Mouse (Mus musculus) liver, adult (tissue): ENCODE measurements around the gene Sf3b2.

Experiments used
- GATA4 ChIP-seq: IDR thresholded peaks from 2 replicates; pipeline ENCODE4 v1.6.1; 2014; ENCODE audit warnings: mild to moderate bottlenecking, low read length; ENCODE audit not compliant: insufficient replicate concordance

Gene Sf3b2

DNA sequence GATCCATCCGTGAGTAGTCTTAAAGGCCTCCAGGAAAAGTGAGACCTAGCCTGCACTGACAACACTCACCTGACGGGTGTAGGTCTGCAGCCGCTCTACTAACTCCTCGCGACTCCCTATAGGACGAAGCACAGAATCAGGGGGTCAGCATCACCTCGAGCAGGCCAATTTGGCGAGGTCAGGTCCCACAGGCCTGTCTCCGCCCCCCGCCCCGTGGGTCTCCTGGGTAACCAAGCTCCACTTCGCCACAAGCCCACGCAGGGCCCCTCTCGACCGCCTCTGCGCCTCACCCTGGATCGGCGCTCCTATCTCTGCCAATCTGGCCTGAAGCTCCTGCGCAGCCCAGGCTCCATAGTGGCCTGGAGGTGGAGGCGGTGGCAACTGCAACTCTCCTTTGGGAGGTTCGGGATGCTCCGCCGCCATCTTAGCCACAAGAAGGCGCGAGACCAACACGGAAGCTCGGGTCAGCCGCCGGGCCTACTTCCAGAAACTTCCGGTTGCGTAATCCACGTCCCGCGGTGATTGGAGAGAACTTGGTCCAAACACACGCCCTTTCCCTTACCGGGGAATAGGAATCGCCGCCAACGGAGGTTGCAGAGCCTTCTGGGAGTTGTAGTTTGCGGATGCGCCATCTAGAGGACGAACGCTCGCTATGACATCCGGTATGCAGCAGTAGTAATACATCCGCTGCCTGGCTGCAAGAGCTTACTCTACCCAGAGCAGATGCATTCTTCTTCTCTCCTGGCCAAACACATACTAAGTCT is at the start of gene Sf3b2:
Sf3b2 (minus strand) TSS at position 484 of the 764 bp plus-strand sequence.
- TF ChIP-seq GATA4: no peak

- TF ChIP-seq GATA4: no peak
Measured at GRCm38 (mm10) chr19:5341360-5341759, 46.1 kb upstream of the Sf3b2 start.

DNA sequence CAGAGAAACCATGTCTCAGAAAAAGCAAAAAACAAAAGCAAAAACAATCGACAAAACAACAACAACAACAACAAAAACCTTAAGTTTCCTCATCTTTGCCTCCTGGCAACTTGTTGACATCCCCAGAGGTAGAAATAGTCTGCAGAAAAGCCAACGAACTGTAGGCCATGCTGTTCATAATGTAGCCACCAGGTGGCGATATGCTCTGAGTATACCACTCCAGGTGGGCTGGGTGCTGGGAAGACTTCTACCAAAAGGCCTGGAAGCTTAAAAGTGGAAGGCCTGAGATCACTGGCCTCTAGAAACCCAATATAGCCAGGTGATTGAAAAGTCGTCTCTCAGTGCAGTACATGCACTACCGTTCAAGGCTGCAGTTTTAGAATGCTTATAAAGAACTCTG is 42.7 kb upstream of the Sf3b2 start:
- no peak for TF ChIP-seq GATA4

GRCm38 (mm10) chr19:5335441-5335840 is 40.2 kb upstream of the Sf3b2 start, which contains the start of gene Catsper1:
Catsper1 (plus strand) TSS chr19:5335741.
- TF ChIP-seq GATA4: no peak

DNA sequence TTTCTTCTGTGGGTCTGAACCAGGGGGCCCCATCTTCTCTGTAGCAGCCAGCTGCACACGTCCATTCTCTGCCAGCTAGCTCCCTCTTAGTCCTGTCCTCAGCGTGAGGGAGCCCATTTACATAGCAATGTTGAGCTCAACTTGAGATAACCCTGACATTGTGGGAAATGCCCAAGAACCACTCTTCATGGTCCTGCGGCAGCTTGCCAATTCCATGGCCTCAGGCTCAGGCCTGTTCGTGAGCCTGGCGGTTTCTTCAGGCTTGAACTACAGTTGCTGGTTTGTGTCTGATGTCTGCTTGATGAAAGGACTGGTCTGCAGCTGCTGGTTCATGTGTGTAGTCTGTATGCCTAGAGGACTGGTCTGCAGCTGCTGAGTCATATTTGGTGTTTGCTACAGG is 39.5 kb upstream of the Sf3b2 start:
- TF ChIP-seq GATA4: no peak

DNA sequence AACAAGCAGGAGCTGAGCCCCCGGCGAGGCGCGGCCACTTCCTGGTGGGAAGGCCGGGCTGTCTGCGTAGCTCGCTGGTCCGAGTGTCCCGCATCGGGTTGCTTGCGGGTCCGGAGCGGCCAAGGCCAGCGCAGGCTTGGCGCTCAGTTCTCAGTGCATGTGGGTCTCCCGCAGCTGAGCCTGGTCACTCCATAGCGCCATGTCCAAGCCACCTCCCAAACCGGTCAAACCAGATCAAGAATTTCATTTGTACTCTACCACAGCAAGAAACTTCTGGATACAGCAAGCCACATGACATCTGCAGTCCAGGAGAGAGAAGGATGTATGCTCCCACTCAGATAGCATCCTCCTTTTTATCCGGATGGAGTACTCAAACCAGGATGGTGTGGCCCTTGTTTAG is 32.7 kb upstream of the Sf3b2 start:
- TF ChIP-seq GATA4: no peak

GRCm38 (mm10) chr19:5323801-5324200 is 28.5 kb upstream of the Sf3b2 start:
- no peak for TF ChIP-seq GATA4

- no peak for TF ChIP-seq GATA4
Measured at GRCm38 (mm10) chr19:5313189-5313588, 17.9 kb upstream of the Sf3b2 start.

- no peak for TF ChIP-seq GATA4
Measured at GRCm38 (mm10) chr19:5309025-5309424, 13.8 kb upstream of the Sf3b2 start.

GRCm38 (mm10) chr19:5306968-5307734 is 11.9 kb upstream of the Sf3b2 start:
- no peak for TF ChIP-seq GATA4

DNA sequence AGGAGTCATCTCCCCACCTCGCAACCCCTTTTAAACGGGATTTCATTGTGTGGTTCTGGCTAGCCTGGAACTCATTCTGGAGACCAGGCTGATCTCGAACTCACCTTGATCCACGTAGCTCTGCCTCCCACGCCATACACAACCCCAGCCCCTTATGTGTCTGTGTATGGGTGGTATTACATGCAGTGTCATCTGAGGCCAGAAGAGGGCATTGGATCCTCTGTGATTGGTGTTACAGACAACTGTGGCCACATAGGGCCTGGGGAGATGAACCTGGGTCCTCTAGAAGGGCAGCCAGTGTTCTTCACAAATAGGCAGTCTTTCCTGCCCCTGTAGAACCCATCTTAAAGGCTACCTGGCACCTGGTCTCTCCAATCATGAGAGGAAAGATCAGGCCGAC is 11.0 kb upstream of the Sf3b2 start:
- TF ChIP-seq GATA4: no peak

GRCm38 (mm10) chr19:5302455-5302854 is 7.2 kb upstream of the Sf3b2 start:
- TF ChIP-seq GATA4: no peak

GRCm38 (mm10) chr19:5300588-5300987 is 5.3 kb upstream of the Sf3b2 start:
- no peak for TF ChIP-seq GATA4

DNA sequence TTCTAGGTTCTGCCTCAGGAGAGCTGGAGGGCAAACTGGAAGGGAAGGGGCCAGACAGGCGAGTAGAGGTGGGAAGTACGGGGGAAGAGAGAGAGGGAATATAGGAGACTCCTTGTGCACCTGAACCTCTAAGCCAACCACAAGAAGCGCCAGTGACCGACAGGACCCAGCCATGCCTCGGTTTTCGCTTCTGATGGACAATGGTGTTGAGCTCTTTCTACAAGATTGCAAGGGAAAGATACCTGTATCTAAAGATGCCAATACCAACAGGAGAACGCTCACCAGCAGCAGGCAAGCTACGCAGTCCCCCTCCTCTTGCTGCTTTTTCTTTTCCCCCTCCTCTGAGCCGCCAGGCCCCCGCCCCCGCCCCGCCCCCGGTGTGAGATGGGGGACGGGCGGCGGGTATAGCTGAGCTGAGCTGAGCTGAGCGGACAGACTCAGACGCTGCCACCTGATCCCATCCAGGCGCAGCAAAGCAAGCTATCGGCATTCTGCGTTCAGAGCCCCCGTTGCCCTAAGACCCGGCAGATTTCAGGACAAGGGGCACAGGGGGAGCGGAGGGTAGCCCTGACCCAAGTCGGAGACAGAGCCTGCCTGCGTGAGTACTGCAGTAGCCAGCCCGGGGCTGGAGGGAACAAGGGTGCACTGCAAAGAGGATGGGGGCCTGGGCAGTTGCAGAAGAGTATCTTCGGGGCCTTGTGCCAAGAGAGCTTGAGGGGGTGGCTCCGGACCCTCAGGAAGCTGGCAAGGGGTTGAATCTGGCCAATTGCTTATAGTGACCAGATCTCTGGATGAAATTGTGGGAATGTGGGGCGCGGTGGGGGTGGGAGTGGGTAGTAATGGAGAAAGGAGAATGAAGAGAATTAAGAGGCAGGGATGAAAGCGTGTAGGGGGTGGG is 2.9 kb upstream of the Sf3b2 start, which contains the start of gene Gal3st3:
Gal3st3 (plus strand) TSS at position 429 of the 898 bp plus-strand sequence.
- TF ChIP-seq GATA4: no peak

GRCm38 (mm10) chr19:5296630-5297029 is 1.4 kb upstream of the Sf3b2 start:
- TF ChIP-seq GATA4: no peak
